Comparison of ENCODE assay signal across 17 mouse cellular contexts in genomic region chr9:37569231-37569835, GRCm38 (mm10). TPM values are rescaled to one million over a fixed set of nuclear protein-coding genes. Genes with fewer than 3 reads are reported as not detected.
A peak's percentile ranks its signal among the peaks of the same experiment; 100 is the strongest.
DNase-seq lines count a peak whose midpoint lies in the region; ATAC-seq and TF ChIP-seq lines count a peak whose summit lies in the region.
"Had no signal": no experiment of that assay in that cellular context is flagged by ENCODE, and none has a peak within 500 bp of the region (broad histone marks: within the 10 kb centered on the region; RNA-seq: fewer than 3 reads in every experiment).

No protein-coding gene starts in this region.

- no peak overlapping the region for H3K4me3 ChIP-seq in kidney, embryonic 14.5 days (ENCODE audit: low read length)
- no peak overlapping the region; the same call in 1 of the 2 replicates for H3K4me3 ChIP-seq in G1E (ENCODE audit: low read depth, low read length)
- H3K4me3 ChIP-seq in intestine, embryonic 15.5 days (replicated peaks): no peak overlapping the region
- H3K4me3 ChIP-seq in liver, embryonic 15.5 days (replicated peaks): no peak overlapping the region
- no peak overlapping the region for H3K4me3 ChIP-seq in forebrain, postnatal 0 days (ENCODE audit: low read depth, low read length)
- H3K4me3 ChIP-seq: forebrain, embryonic 15.5 days; heart, embryonic 13.5 days had no signal

- peaks cover 12% of the 10 kb centered on the region for H3K4me1 ChIP-seq in kidney, embryonic 14.5 days (ENCODE audit: control insufficient read depth, insufficient read depth, low read length)
- H3K4me1 ChIP-seq in G1E (ENCODE audit: insufficient read depth, low read depth, low read length): peaks cover 98% of the 10 kb centered on the region
- peaks cover 7% of the 10 kb centered on the region; the same call in 1 of the 2 replicates for H3K4me1 ChIP-seq in intestine, embryonic 15.5 days (replicated peaks)
- H3K4me1 ChIP-seq in liver, embryonic 15.5 days (replicated peaks): peaks cover 52% of the 10 kb centered on the region
- peaks cover 9% of the 10 kb centered on the region for H3K4me1 ChIP-seq in forebrain, postnatal 0 days (ENCODE audit: insufficient read depth)

- ATAC-seq in kidney, embryonic 14.5 days (ENCODE audit: low FRiP score, low TSS enrichment): no peak
- ATAC-seq in G1E (ENCODE audit: extremely low read depth, insufficient number of reproducible peaks, low FRiP score, poor library complexity, severe bottlenecking): peak; percentile 40
- ATAC-seq in intestine, embryonic 15.5 days: peak; percentile 80
- ATAC-seq in liver, embryonic 15.5 days (ENCODE audit: insufficient read depth): peak; percentile 48
- no peak for ATAC-seq in forebrain, postnatal 0 days

- no peak for TF ChIP-seq CTCF in G1E (IDR thresholded peaks at IDR 0.05; ENCODE audit: low read depth, low read length)
- TF ChIP-seq CTCF in forebrain, postnatal 0 days (IDR thresholded peaks at IDR 0.05; ENCODE audit: low read depth): no peak

- no peaks in the 10 kb centered on the region for H3K9me3 ChIP-seq in kidney, embryonic 14.5 days (ENCODE audit: control insufficient read depth, low read length)
- no peaks in the 10 kb centered on the region for H3K9me3 ChIP-seq in G1E (replicated peaks)
- H3K9me3 ChIP-seq in intestine, embryonic 15.5 days: no peaks in the 10 kb centered on the region
- no peaks in the 10 kb centered on the region for H3K9me3 ChIP-seq in liver, embryonic 15.5 days (replicated peaks)
- H3K9me3 ChIP-seq in forebrain, postnatal 0 days (ENCODE audit: low read length): no peaks in the 10 kb centered on the region
- H3K9me3 ChIP-seq: forebrain, embryonic 15.5 days; heart, embryonic 13.5 days had no signal

- no peak overlapping the region for H3K4me2 ChIP-seq in kidney, embryonic 14.5 days (replicated peaks; ENCODE audit: low read depth, low read length)
- H3K4me2 ChIP-seq in intestine, embryonic 15.5 days (replicated peaks): no peak overlapping the region
- H3K4me2 ChIP-seq in liver, embryonic 15.5 days: no peak overlapping the region
- no peak overlapping the region for H3K4me2 ChIP-seq in forebrain, postnatal 0 days (ENCODE audit: low read depth)
- H3K4me2 ChIP-seq: forebrain, embryonic 15.5 days; heart, embryonic 13.5 days had no signal

- H3K27me3 ChIP-seq in kidney, embryonic 14.5 days (ENCODE audit: control insufficient read depth, insufficient read depth, low read length): no peaks in the 10 kb centered on the region
- H3K27me3 ChIP-seq in G1E (ENCODE audit: insufficient read depth, low read length): no peaks in the 10 kb centered on the region
- H3K27me3 ChIP-seq in intestine, embryonic 15.5 days (replicated peaks): no peaks in the 10 kb centered on the region; the same call in 1 of the 2 replicates
- H3K27me3 ChIP-seq in liver, embryonic 15.5 days: no peaks in the 10 kb centered on the region
- no peaks in the 10 kb centered on the region for H3K27me3 ChIP-seq in forebrain, postnatal 0 days (ENCODE audit: insufficient read depth, low read length)
- H3K27me3 ChIP-seq: forebrain, embryonic 15.5 days; heart, embryonic 13.5 days had no signal

- no peak overlapping the region for H3K9ac ChIP-seq in kidney, embryonic 14.5 days (ENCODE audit: low read depth, low read length)
- no peak overlapping the region for H3K9ac ChIP-seq in intestine, embryonic 15.5 days
- no peak overlapping the region for H3K9ac ChIP-seq in liver, embryonic 15.5 days
- H3K9ac ChIP-seq in forebrain, postnatal 0 days: no peak overlapping the region
- H3K9ac ChIP-seq: forebrain, embryonic 15.5 days; heart, embryonic 13.5 days had no signal

- DNase-seq in kidney, adult 9 months: peak; percentile 65
- no peak for DNase-seq in G1E (ENCODE audit: low spot score)
- no peak for DNase-seq in left cerebral cortex, adult 8-10 months (ENCODE audit: low spot score in 2 of 2)
- no peak for DNase-seq in forebrain, postnatal 0 days
- DNase-seq: adrenal gland, adult 2 months; cerebellum, postnatal 36 days; heart, postnatal 4 days; lung, postnatal 10 days; thymus, postnatal 14 days had no signal

- WGBS in kidney, embryonic 14.5 days: 57% methylated on average over 2 of the region's 2 CpGs
- 58% methylated on average over 2 of the region's 2 CpGs for WGBS in intestine, embryonic 15.5 days
- 41% methylated on average over 2 of the region's 2 CpGs for WGBS in liver, embryonic 15.5 days (ENCODE audit: insufficient replicate concordance)
- 76% methylated on average over 2 of the region's 2 CpGs for WGBS in forebrain, postnatal 0 days

- no peak overlapping the region for H3K27ac ChIP-seq in kidney, embryonic 14.5 days (ENCODE audit: low read depth, low read length)
- H3K27ac ChIP-seq in intestine, embryonic 15.5 days: no peak overlapping the region
- H3K27ac ChIP-seq in liver, embryonic 15.5 days (replicated peaks): no peak overlapping the region
- no peak overlapping the region for H3K27ac ChIP-seq in forebrain, postnatal 0 days (ENCODE audit: low read depth, low read length)
- H3K27ac ChIP-seq: forebrain, embryonic 15.5 days; heart, embryonic 13.5 days had no signal

- H3K36me3 ChIP-seq in kidney, embryonic 14.5 days (ENCODE audit: control insufficient read depth, insufficient read depth, low read length): no peaks in the 10 kb centered on the region
- H3K36me3 ChIP-seq in G1E (replicated peaks): no peaks in the 10 kb centered on the region
- no peaks in the 10 kb centered on the region for H3K36me3 ChIP-seq in intestine, embryonic 15.5 days
- no peaks in the 10 kb centered on the region for H3K36me3 ChIP-seq in liver, embryonic 15.5 days (replicated peaks)
- no peaks in the 10 kb centered on the region for H3K36me3 ChIP-seq in forebrain, postnatal 0 days (ENCODE audit: insufficient read depth)
- H3K36me3 ChIP-seq: forebrain, embryonic 15.5 days; heart, embryonic 13.5 days had no signal

RNA-seq across cellular contexts. Expression of gene Siae, which starts 13.8 kb away (rescaled TPM):
- polyA plus RNA-seq in kidney, embryonic 14.5 days (2014; fragmentation: Nextera tagmentation; extraction: Ambion mirVana): 6.8 and 10.8 TPM in 2 replicates
- total RNA-seq in G1E (2014; fragmentation: Nextera tagmentation) (98.8 and 107 TPM in 2 replicates), G1E (2017) (41.7 and 44.5 TPM in 2 replicates)
- polyA plus RNA-seq in G1E (2012): 1.3 and 1.9 TPM in 2 replicates
- polyA plus RNA-seq in intestine, embryonic 15.5 days (2015; fragmentation: Nextera tagmentation; extraction: Ambion mirVana): 13.9 and 14.5 TPM in 2 replicates
- 5.6 and 6.4 TPM in 2 replicates for polyA plus RNA-seq in liver, embryonic 15.5 days (2015; fragmentation: Nextera tagmentation; extraction: Ambion mirVana)
- 10 to 100 TPM; 15.0 to 18.3 (median 16.8) TPM for total RNA-seq in left cerebral cortex, adult 8-10 months (2022)
- total RNA-seq in forebrain, postnatal 0 days (2014; rRNA removed): 9.2 and 13.8 TPM in 2 replicates
- polyA plus RNA-seq in forebrain, postnatal 0 days (2015; fragmentation: Nextera tagmentation; extraction: Ambion mirVana): 8.9 and 13.7 TPM in 2 replicates

RNA-seq across cellular contexts. Expression of gene Nrgn, which starts 16.6 kb away (rescaled TPM):
- 3.1 and 3.4 TPM in 2 replicates for polyA plus RNA-seq in kidney, embryonic 14.5 days (2014; fragmentation: Nextera tagmentation; extraction: Ambion mirVana)
- total RNA-seq in G1E (2014; fragmentation: Nextera tagmentation): 444 and 474 TPM in 2 replicates
- total RNA-seq in G1E (2017): 136 and 149 TPM in 2 replicates
- polyA plus RNA-seq in G1E (2012): 2,434 and 2,443 TPM in 2 replicates
- 2.9 and 3.7 TPM in 2 replicates for polyA plus RNA-seq in intestine, embryonic 15.5 days (2015; fragmentation: Nextera tagmentation; extraction: Ambion mirVana)
- polyA plus RNA-seq in liver, embryonic 15.5 days (2015; fragmentation: Nextera tagmentation; extraction: Ambion mirVana): 5.4 and 6.2 TPM in 2 replicates
- total RNA-seq in left cerebral cortex, adult 8-10 months (2022): 1,000 to 10,000 TPM; 1,419 to 1,602 (median 1,517) TPM
- 76.2 and 112 TPM in 2 replicates for total RNA-seq in forebrain, postnatal 0 days (2014; rRNA removed)
- 152 and 176 TPM in 2 replicates for polyA plus RNA-seq in forebrain, postnatal 0 days (2015; fragmentation: Nextera tagmentation; extraction: Ambion mirVana)

RNA-seq across cellular contexts. Expression of gene Vsig2, which starts 30.3 kb away (rescaled TPM):
- 1.1 and 1.3 TPM in 2 replicates for polyA plus RNA-seq in kidney, embryonic 14.5 days (2014; fragmentation: Nextera tagmentation; extraction: Ambion mirVana)
- not detected in 2 replicates for total RNA-seq in G1E (2014; fragmentation: Nextera tagmentation)
- 0.29 and 3.0 TPM in 2 replicates for total RNA-seq in G1E (2017)
- not detected in 2 replicates for polyA plus RNA-seq in G1E (2012)
- 2.6 and 3.0 TPM in 2 replicates for polyA plus RNA-seq in intestine, embryonic 15.5 days (2015; fragmentation: Nextera tagmentation; extraction: Ambion mirVana)
- polyA plus RNA-seq in liver, embryonic 15.5 days (2015; fragmentation: Nextera tagmentation; extraction: Ambion mirVana): 0.29 and 0.32 TPM in 2 replicates
- total RNA-seq in left cerebral cortex, adult 8-10 months (2022): 1 to 10 TPM; 2.8 to 4.6 (median 3.8) TPM
- 2.4 and 2.5 TPM in 2 replicates for total RNA-seq in forebrain, postnatal 0 days (2014; rRNA removed)
- 1.2 and 1.3 TPM in 2 replicates for polyA plus RNA-seq in forebrain, postnatal 0 days (2015; fragmentation: Nextera tagmentation; extraction: Ambion mirVana)
- polyA plus RNA-seq: embryonic facial prominence, embryonic 11.5 days; neural tube, embryonic 11.5 days had no signal

RNA-seq across cellular contexts. Expression of gene Esam, which starts 41.5 kb away (rescaled TPM):
- 49.7 and 61.8 TPM in 2 replicates for polyA plus RNA-seq in kidney, embryonic 14.5 days (2014; fragmentation: Nextera tagmentation; extraction: Ambion mirVana)
- total RNA-seq in G1E (2014; fragmentation: Nextera tagmentation) (not detected in 2 replicates), G1E (2017) (0.23 TPM in 1 of 2 replicates, not detected in the other)
- polyA plus RNA-seq in G1E (2012): 0.09 TPM in 1 of 2 replicates, not detected in the other
- 47.4 and 49.0 TPM in 2 replicates for polyA plus RNA-seq in intestine, embryonic 15.5 days (2015; fragmentation: Nextera tagmentation; extraction: Ambion mirVana)
- polyA plus RNA-seq in liver, embryonic 15.5 days (2015; fragmentation: Nextera tagmentation; extraction: Ambion mirVana): 14.5 and 17.9 TPM in 2 replicates
- total RNA-seq in left cerebral cortex, adult 8-10 months (2022): 10 to 100 TPM; 16.1 to 20.5 (median 16.6) TPM
- total RNA-seq in forebrain, postnatal 0 days (2014; rRNA removed): 29.0 and 144 TPM in 2 replicates
- polyA plus RNA-seq in forebrain, postnatal 0 days (2015; fragmentation: Nextera tagmentation; extraction: Ambion mirVana): 36.3 and 37.3 TPM in 2 replicates
- total RNA-seq: granulocyte monocyte progenitor cell, adult 5-6 weeks had no signal

RNA-seq across cellular contexts. Expression of gene Spa17, which starts 44.2 kb away (rescaled TPM):
- polyA plus RNA-seq in kidney, embryonic 14.5 days (2014; fragmentation: Nextera tagmentation; extraction: Ambion mirVana): 6.7 and 8.0 TPM in 2 replicates
- 12.4 and 21.1 TPM in 2 replicates for total RNA-seq in G1E (2014; fragmentation: Nextera tagmentation)
- total RNA-seq in G1E (2017): 12.1 and 13.0 TPM in 2 replicates
- polyA plus RNA-seq in G1E (2012): 1.7 and 1.8 TPM in 2 replicates
- 3.7 and 3.8 TPM in 2 replicates for polyA plus RNA-seq in intestine, embryonic 15.5 days (2015; fragmentation: Nextera tagmentation; extraction: Ambion mirVana)
- polyA plus RNA-seq in liver, embryonic 15.5 days (2015; fragmentation: Nextera tagmentation; extraction: Ambion mirVana): 1.3 and 1.5 TPM in 2 replicates
- total RNA-seq in left cerebral cortex, adult 8-10 months (2022): 1 to 10 TPM in 3 of 4 experiments, under 1 TPM in 1; 0.57 to 2.5 (median 2.1) TPM
- total RNA-seq in forebrain, postnatal 0 days (2014; rRNA removed): 2.4 and 5.3 TPM in 2 replicates
- 10.2 and 10.8 TPM in 2 replicates for polyA plus RNA-seq in forebrain, postnatal 0 days (2015; fragmentation: Nextera tagmentation; extraction: Ambion mirVana)

Comparison
In these comparisons a context has a peak if more than half of its experiments do, and no peak if none do; other contexts are left out.
1. ATAC-seq: peak in G1E (single experiment), intestine, embryonic 15.5 days (single experiment) and liver, embryonic 15.5 days (single experiment); none in kidney, embryonic 14.5 days (single experiment) and forebrain, postnatal 0 days (single experiment).
2. RNA of gene Nrgn, which starts 16.6 kb away (polyA plus RNA-seq): 2,434 to 2,443 TPM in G1E and 152 to 176 TPM in forebrain, postnatal 0 days; 5.4 to 6.2 TPM in liver, embryonic 15.5 days, 2.9 to 3.7 TPM in intestine, embryonic 15.5 days and 3.1 to 3.4 TPM in kidney, embryonic 14.5 days; every median in the first group is over 10 times any median in the second.